Mouse (Mus musculus) stomach, embryonic 15.5 days (tissue): ENCODE measurements around the gene Zbtb12. TPM values are rescaled to one million over a fixed set of nuclear protein-coding genes. Genes with fewer than 3 reads are reported as not detected.
"Not testable (repeated sequence)": the region's sequence is repeated elsewhere in the genome, so short reads cannot be mapped to it uniquely, and the experiment has no call there.

Source experiments
- ATAC-seq: fragments of 200-750 bp; cut with Nextera tagmentation; 2 replicates; pipeline ENCODE4 v1.8.0; 2017; ENCODE audit warnings: low read depth, moderate number of reproducible peaks, moderate TSS enrichment; ENCODE audit not compliant: insufficient read depth, low FRiP score
- H3K27ac ChIP-seq: fragments of 300-500 bp; sonication (generic); 2 replicates; pipeline ENCODE4 v1.5.1; 2015; ENCODE audit warnings: mild to moderate bottlenecking, inconsistent platforms
- H3K27me3 ChIP-seq: fragments of 300-500 bp; sonication (generic); replicated peaks from 2 replicates; pipeline ENCODE4 v1.6.1; 2015; ENCODE audit warnings: inconsistent platforms
- H3K36me3 ChIP-seq: fragments of 300-500 bp; sonication (generic); 2 replicates; pipeline ENCODE4 v1.6.1; 2015; ENCODE audit warnings: inconsistent platforms
- H3K4me1 ChIP-seq: fragments of 300-500 bp; sonication (generic); 2 replicates; pipeline ENCODE4 v1.6.1; 2015; ENCODE audit warnings: inconsistent platforms
- H3K4me2 ChIP-seq: fragments of 300-500 bp; sonication (generic); 2 replicates; pipeline ENCODE4 v1.6.1; 2015; ENCODE audit warnings: mild to moderate bottlenecking, inconsistent platforms
- H3K4me3 ChIP-seq: fragments of 300-500 bp; sonication (generic); replicated peaks from 2 replicates; pipeline ENCODE4 v1.5.1; 2015; ENCODE audit warnings: inconsistent platforms
- H3K9ac ChIP-seq: fragments of 300-500 bp; sonication (generic); 2 replicates; pipeline ENCODE4 v1.6.1; 2015; ENCODE audit warnings: inconsistent platforms
- H3K9me3 ChIP-seq: fragments of 300-500 bp; sonication (generic); 2 replicates; pipeline ENCODE4 v1.6.1; 2016; ENCODE audit warnings: inconsistent platforms
- WGBS: fragments of 180-500 bp; shearing (Covaris S2); methylation state at CpG from one replicate; pipeline ENCODE4 v1.1.7; 2015; 5-methylcytosine and 5-hydroxymethylcytosine counted together
- polyA plus RNA-seq: library from polyadenylated mRNA; unstranded; fragments of >200 nt; fragmentation: Nextera tagmentation; extraction: Ambion mirVana; gene quantifications from 2 replicates; pipeline ENCODE4 v1.2.1, GENCODE M21; 2015

Gene Zbtb12
- polyA plus RNA-seq: 2.7 and 3.0 TPM in 2 replicates

GRCm38 (mm10) chr17:34879336-34879879, at the start of gene Zbtb12:
Zbtb12 (plus strand) TSS chr17:34879483.
- Histone ChIP-seq H3K9me3 (no peaks in the 10 kb centered on the region), H3K27me3 (no peaks in the 10 kb centered on the region), H3K9ac (no peak within 1 kb of the TSS), H3K36me3 (no peaks in the 10 kb centered on the region), H3K4me3 (no peak within 1 kb of the TSS), H3K4me2 (no peak within 1 kb of the TSS), H3K4me1 (0 out of 2 replicates have a peak, but pooled peaks cover 6% of the 10 kb centered on the region), H3K27ac (no peak within 1 kb of the TSS)
- 56% methylated on average over 11 of the region's 11 CpGs for WGBS
- ATAC-seq: no peak

- 84% methylated on average over 1 of the region's 1 CpGs for WGBS
Observed at GRCm38 (mm10) chr17:34830776-34831175, 48.5 kb upstream of the Zbtb12 start.

GRCm38 (mm10) chr17:34836155-34836855, 43.0 kb upstream of the Zbtb12 start:
- peak overlapping the region; percentile 96 for H3K4me2 ChIP-seq
- WGBS: 4% methylated on average over 48 of the region's 48 CpGs
- H3K4me1 ChIP-seq: peaks cover 21% of the 10 kb centered on the region
- peak overlapping the region; percentile 77 for H3K4me3 ChIP-seq
- no peaks in the 10 kb centered on the region for H3K27me3 ChIP-seq
- H3K9ac ChIP-seq: peak overlapping the region; percentile 57; the same call in 1 of the 2 replicates
- H3K36me3 ChIP-seq: peaks cover 31% of the 10 kb centered on the region
- H3K9me3 ChIP-seq: no peaks in the 10 kb centered on the region
- ATAC-seq: peak; percentile 73
- peak overlapping the region; percentile 78 for H3K27ac ChIP-seq

More at GRCm38 (mm10) chr17:34830776-34831175, 48.5 kb upstream of the Zbtb12 start:
- H3K4me1 ChIP-seq, H3K4me3 ChIP-seq, H3K27ac ChIP-seq, H3K27me3 ChIP-seq, H3K9me3 ChIP-seq, ATAC-seq, H3K9ac ChIP-seq, H3K4me2 ChIP-seq: not testable (repeated sequence)
- H3K36me3 ChIP-seq: peaks cover 19% of the 10 kb centered on the region

GRCm38 (mm10) chr17:34836856-34837221, 42.4 kb upstream of the Zbtb12 start, which contains the start of the genes Stk19 and Dxo:
Stk19 (minus strand) TSS chr17:34836945.
Dxo (plus strand) TSS chr17:34837019.
- ATAC-seq: peak; percentile 90
- under 1% methylated on average over 40 of the region's 40 CpGs for WGBS
- Histone ChIP-seq H3K9ac (peak within 1 kb of the TSS; percentile 57), H3K4me3 (peak within 1 kb of the TSS; percentile 77), H3K27ac (peak within 1 kb of the TSS; percentile 78), H3K9me3 (no peaks in the 10 kb centered on the region), H3K4me2 (peak within 1 kb of the TSS; percentile 96), H3K36me3 (peaks cover 35% of the 10 kb centered on the region), H3K27me3 (no peaks in the 10 kb centered on the region), H3K4me1 (peaks cover 21% of the 10 kb centered on the region)

GRCm38 (mm10) chr17:34837464-34838324, 41.6 kb upstream of the Zbtb12 start:
- WGBS: 33% methylated on average over 43 of the region's 43 CpGs
- Histone ChIP-seq H3K9ac (peak overlapping the region; percentile 49), H3K4me2 (peak overlapping the region; percentile 94), H3K36me3 (peaks cover 34% of the 10 kb centered on the region), H3K9me3 (no peaks in the 10 kb centered on the region), H3K27ac (peak overlapping the region; percentile 70), H3K27me3 (no peaks in the 10 kb centered on the region), H3K4me1 (peaks cover 21% of the 10 kb centered on the region), H3K4me3 (peak overlapping the region; percentile 77)
- ATAC-seq: peak; percentile 6; the same call in 1 of the 2 replicates

GRCm38 (mm10) chr17:34838785-34839184, 40.5 kb upstream of the Zbtb12 start:
- no peaks in the 10 kb centered on the region for H3K9me3 ChIP-seq
- no peak overlapping the region for H3K9ac ChIP-seq
- no peak overlapping the region for H3K4me2 ChIP-seq
- no peaks in the 10 kb centered on the region for H3K27me3 ChIP-seq
- peaks cover 39% of the 10 kb centered on the region for H3K36me3 ChIP-seq
- 86% methylated on average over 7 of the region's 7 CpGs for WGBS
- H3K27ac ChIP-seq: no peak overlapping the region
- peak overlapping the region; percentile 3; the same call in 1 of the 2 replicates for H3K4me3 ChIP-seq
- peaks cover 21% of the 10 kb centered on the region for H3K4me1 ChIP-seq
- no peak for ATAC-seq

GRCm38 (mm10) chr17:34840736-34841307, 38.5 kb upstream of the Zbtb12 start:
- ATAC-seq: no peak
- WGBS: 83% methylated on average over 6 of the region's 6 CpGs
- H3K4me2 ChIP-seq: no peak overlapping the region
- no peak overlapping the region for H3K4me3 ChIP-seq
- no peak overlapping the region for H3K9ac ChIP-seq
- H3K27me3 ChIP-seq: no peaks in the 10 kb centered on the region
- H3K36me3 ChIP-seq: peaks cover 48% of the 10 kb centered on the region
- peaks cover 17% of the 10 kb centered on the region for H3K4me1 ChIP-seq
- no peak overlapping the region for H3K27ac ChIP-seq
- no peaks in the 10 kb centered on the region for H3K9me3 ChIP-seq

GRCm38 (mm10) chr17:34844884-34845283, 34.4 kb upstream of the Zbtb12 start:
- Histone ChIP-seq H3K4me3 (no peak overlapping the region), H3K36me3 (peaks cover 48% of the 10 kb centered on the region), H3K4me2 (no peak overlapping the region), H3K9ac (no peak overlapping the region), H3K27ac (no peak overlapping the region), H3K4me1 (peaks cover 8% of the 10 kb centered on the region; the same call in 1 of the 2 replicates), H3K9me3 (no peaks in the 10 kb centered on the region), H3K27me3 (no peaks in the 10 kb centered on the region)
- no peak for ATAC-seq
- WGBS: 93% methylated on average over 13 of the region's 13 CpGs

GRCm38 (mm10) chr17:34847192-34847591, 32.1 kb upstream of the Zbtb12 start:
- peaks cover 29% of the 10 kb centered on the region; the same call in 1 of the 2 replicates for H3K36me3 ChIP-seq
- H3K4me2 ChIP-seq: no peak overlapping the region
- peaks cover 23% of the 10 kb centered on the region for H3K4me1 ChIP-seq
- no peak overlapping the region for H3K4me3 ChIP-seq
- H3K9me3 ChIP-seq: no peaks in the 10 kb centered on the region
- 91% methylated on average over 6 of the region's 6 CpGs for whole genome bisulfite sequencing
- no peak for ATAC-seq
- H3K27me3 ChIP-seq: no peaks in the 10 kb centered on the region
- H3K9ac ChIP-seq: no peak overlapping the region
- no peak overlapping the region for H3K27ac ChIP-seq

GRCm38 (mm10) chr17:34847615-34848014, 31.7 kb upstream of the Zbtb12 start:
- no peaks in the 10 kb centered on the region for H3K9me3 ChIP-seq
- no peak for ATAC-seq
- no peak overlapping the region for H3K27ac ChIP-seq
- no peak overlapping the region for H3K9ac ChIP-seq
- no peak overlapping the region for H3K4me2 ChIP-seq
- H3K27me3 ChIP-seq: no peaks in the 10 kb centered on the region
- H3K4me1 ChIP-seq: peaks cover 25% of the 10 kb centered on the region
- peaks cover 32% of the 10 kb centered on the region; the same call in 1 of the 2 replicates for H3K36me3 ChIP-seq
- 92% methylated on average over 7 of the region's 7 CpGs for WGBS
- H3K4me3 ChIP-seq: no peak overlapping the region

- Histone ChIP-seq H3K27ac (peak within 1 kb of the TSS; percentile 55), H3K9ac (peak within 1 kb of the TSS; percentile 93), H3K9me3 (no peaks in the 10 kb centered on the region), H3K36me3 (peaks cover 41% of the 10 kb centered on the region), H3K4me1 (peaks cover 25% of the 10 kb centered on the region), H3K4me2 (peak within 1 kb of the TSS; percentile 95), H3K27me3 (no peaks in the 10 kb centered on the region), H3K4me3 (peak within 1 kb of the TSS; percentile 69)
- ATAC-seq: peak; percentile 97
- WGBS: 1% methylated on average over 63 of the region's 65 CpGs
Observed at GRCm38 (mm10) chr17:34849722-34850516, 29.4 kb upstream of the Zbtb12 start, which contains the start of the genes Skiv2l and Nelfe. Skiv2l (minus strand) TSS chr17:34850210. Nelfe (plus strand) TSS chr17:34850391.
